ENCODE assay signal across 8 mouse cellular contexts in the genomic region with DNA sequence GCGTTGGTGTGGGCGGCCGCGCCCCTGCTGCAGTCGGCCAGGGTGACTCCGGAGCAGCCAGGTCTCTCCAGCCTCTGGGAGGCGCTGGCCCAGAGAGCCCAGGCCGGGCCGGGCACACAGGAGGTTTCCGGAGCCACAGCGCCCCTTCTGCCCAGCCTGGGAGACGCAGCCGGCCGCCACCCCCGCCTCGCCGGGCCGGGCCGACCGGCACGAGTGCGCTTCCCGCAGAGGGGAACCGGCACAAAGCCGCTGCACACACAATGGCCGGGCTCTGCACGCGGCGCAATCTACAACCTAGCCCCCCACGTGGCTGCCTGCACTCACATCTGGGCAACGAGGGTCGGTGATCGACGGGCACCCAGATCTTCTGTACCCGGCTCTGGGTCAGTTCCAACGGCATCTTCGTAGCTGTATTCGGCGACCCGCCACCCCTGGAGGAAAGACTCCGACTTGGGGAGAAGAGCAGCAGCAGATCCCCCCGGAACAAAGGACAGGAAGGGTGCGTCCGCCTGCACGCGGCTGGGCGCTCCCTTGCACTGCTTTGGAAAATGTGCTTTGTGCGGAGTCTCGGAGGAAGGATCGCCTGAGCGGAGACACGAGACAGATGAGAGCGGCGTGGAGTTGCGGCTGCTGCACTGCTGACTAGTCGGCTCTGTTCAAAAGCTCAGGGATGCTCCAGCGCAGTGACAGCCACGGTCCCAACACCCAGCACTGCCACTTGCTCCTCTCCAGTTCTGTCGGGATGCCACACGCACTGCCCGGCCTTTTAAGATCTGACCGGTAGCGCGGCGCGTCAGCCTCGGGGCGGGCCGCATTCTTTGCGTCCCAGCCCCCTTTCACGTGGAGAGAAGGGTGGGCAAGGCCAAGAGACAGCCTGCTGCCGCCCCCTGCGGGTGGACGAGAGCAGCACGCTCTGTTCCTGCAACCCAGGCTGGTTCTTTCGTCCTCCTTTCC. TPM values are rescaled to one million over a fixed set of nuclear protein-coding genes. Genes with fewer than 3 reads are reported as not detected.
DNase-seq lines count a peak whose midpoint lies in the region; ATAC-seq and TF ChIP-seq lines count a peak whose summit lies in the region.

No protein-coding gene starts in this region.

- ATAC-seq in frontal cortex, adult (ENCODE audit: low TSS enrichment) = peak; percentile 72
- peak; percentile 81 for ATAC-seq in lung, embryonic 15.5 days (ENCODE audit: borderline replicate concordance, extremely low read depth, low FRiP score, low TSS enrichment)

- H3K4me3 ChIP-seq in hindbrain, embryonic 10.5 days = peak overlapping the region; percentile 67
- H3K4me3 ChIP-seq in lung, embryonic 15.5 days = peak overlapping the region; percentile 75
- peak overlapping the region; percentile 65 for H3K4me3 ChIP-seq in olfactory bulb, adult 2 months (ENCODE audit: insufficient read depth, low read depth, low read length)

- peak; percentile 87 for DNase-seq in MN1 (ENCODE audit: low spot score)
- peak; percentile 87 for DNase-seq in cerebellum, adult 9-10 months
- DNase-seq in hindbrain, embryonic 10.5 days (ENCODE audit: low spot score) = peak; percentile 93
- peak; percentile 86 for DNase-seq in layer of hippocampus, adult 9-10 months (ENCODE audit: low spot score)
- peak; percentile 71 to 73 for DNase-seq in thymus, adult 18-20 months

- peak overlapping the region; percentile 96 for H3K27ac ChIP-seq in hindbrain, embryonic 10.5 days
- peak overlapping the region; percentile 94 for H3K27ac ChIP-seq in lung, embryonic 15.5 days
- peak overlapping the region; percentile 66 for H3K27ac ChIP-seq in olfactory bulb, adult 2 months (ENCODE audit: insufficient read depth, low read depth, low read length)

- peak overlapping the region; percentile 71 for H3K9ac ChIP-seq in lung, embryonic 15.5 days

- TF ChIP-seq POLR2A in olfactory bulb, adult 2 months (IDR thresholded peaks at IDR 0.05; ENCODE audit: insufficient read depth, low read depth, low read length) = no peak; the same call in 1 of the 2 replicates

- H3K4me2 ChIP-seq in lung, embryonic 15.5 days = peak overlapping the region; percentile 87

- H3K27me3 ChIP-seq in hindbrain, embryonic 10.5 days (ENCODE audit: insufficient read depth, poor library complexity, severe bottlenecking) = peaks cover 21% of the 10 kb centered on the region
- peaks cover 8% of the 10 kb centered on the region; the same call in 1 of the 2 replicates for H3K27me3 ChIP-seq in lung, embryonic 15.5 days

- under 1% methylated on average over 76 of the region's 76 CpGs for WGBS in hindbrain, embryonic 10.5 days
- WGBS in lung, embryonic 15.5 days = under 1% methylated on average over 76 of the region's 76 CpGs
- WGBS in olfactory bulb, adult 2 months = under 1% methylated on average over 76 of the region's 76 CpGs

- TF ChIP-seq CTCF in olfactory bulb, adult 2 months (IDR thresholded peaks at IDR 0.05; ENCODE audit: insufficient read depth, low read depth, low read length) = peak; percentile 94

- H3K9me3 ChIP-seq in hindbrain, embryonic 10.5 days = no peaks in the 10 kb centered on the region
- no peaks in the 10 kb centered on the region for H3K9me3 ChIP-seq in lung, embryonic 15.5 days

- H3K4me1 ChIP-seq in hindbrain, embryonic 10.5 days (replicated peaks) = peaks cover 34% of the 10 kb centered on the region
- H3K4me1 ChIP-seq in lung, embryonic 15.5 days = peaks cover 47% of the 10 kb centered on the region
- peaks cover 19% of the 10 kb centered on the region for H3K4me1 ChIP-seq in olfactory bulb, adult 2 months (ENCODE audit: control insufficient read depth, insufficient read depth, low read length)

- H3K36me3 ChIP-seq in hindbrain, embryonic 10.5 days = peaks cover 25% of the 10 kb centered on the region
- 0 out of 2 replicates have a peak, but pooled peaks cover 2% of the 10 kb centered on the region for H3K36me3 ChIP-seq in lung, embryonic 15.5 days

RNA-seq across cellular contexts. Expression of a gene that starts 52.3 kb away (rescaled TPM):
- 14.8 and 15.4 TPM in 2 replicates for polyA plus RNA-seq in hindbrain, embryonic 10.5 days (2016; fragmentation: Nextera tagmentation; extraction: Ambion mirVana)
- polyA plus RNA-seq in lung, embryonic 15.5 days (2015; fragmentation: Nextera tagmentation; extraction: Ambion mirVana) = 22.0 and 25.4 TPM in 2 replicates
- polyA plus RNA-seq in olfactory bulb, adult 2 months (2012; ENCODE audit: insufficient read depth, insufficient read length, low replicate concordance, missing spikeins) = not detected in 2 replicates

Comparison
In these comparisons a context has a peak if more than half of its experiments do, and no peak if none do; other contexts are left out.
1. Peak in every context shown above with its lines: DNase-seq, ATAC-seq, H3K4me3 ChIP-seq and H3K27ac ChIP-seq.